Mouse (Mus musculus) midbrain, embryonic 12.5 days (tissue): Measurements from ENCODE around the gene Mindy1. TPM values are rescaled to one million over a fixed set of nuclear protein-coding genes. Genes with fewer than 3 reads are reported as not detected.

Experiments
- ATAC-seq: fragments of 200-750 bp; cut with Nextera tagmentation; 2 replicates; pipeline ENCODE4 v1.8.0; 2017; ENCODE audit warnings: low read depth, moderate TSS enrichment, moderate library complexity; ENCODE audit not compliant: low FRiP score
- H3K27ac ChIP-seq: fragments of 300-500 bp; sonication (generic); replicated peaks from 2 replicates; pipeline ENCODE4 v1.5.1; 2016; ENCODE audit warnings: mild to moderate bottlenecking
- H3K27me3 ChIP-seq: fragments of 300-500 bp; sonication (generic); 2 replicates; pipeline ENCODE4 v1.6.1; 2016; ENCODE audit warnings: mild to moderate bottlenecking
- H3K36me3 ChIP-seq: fragments of 300-500 bp; sonication (generic); 2 replicates; pipeline ENCODE4 v1.6.1; 2016
- H3K4me1 ChIP-seq: fragments of 300-500 bp; sonication (generic); 2 replicates; pipeline ENCODE4 v1.6.1; 2016
- H3K4me2 ChIP-seq: fragments of 300-500 bp; sonication (generic); replicated peaks from 2 replicates; pipeline ENCODE4 v1.6.1; 2016; ENCODE audit warnings: mild to moderate bottlenecking, moderate library complexity
- H3K4me3 ChIP-seq: fragments of 300-500 bp; sonication (generic); 2 replicates; pipeline ENCODE4 v1.5.1; 2016; ENCODE audit warnings: mild to moderate bottlenecking
- H3K9ac ChIP-seq: fragments of 300-500 bp; sonication (generic); replicated peaks from 2 replicates; pipeline ENCODE4 v1.6.1; 2016; ENCODE audit warnings: mild to moderate bottlenecking, moderate library complexity
- H3K9me3 ChIP-seq: fragments of 300-500 bp; sonication (generic); 2 replicates; pipeline ENCODE4 v1.6.1; 2016; ENCODE audit warnings: mild to moderate bottlenecking
- WGBS: fragments of 180-500 bp; shearing (Covaris S2); methylation state at CpG from one replicate; pipeline ENCODE4 v1.1.7; 2016; 5-methylcytosine and 5-hydroxymethylcytosine counted together
- polyA plus RNA-seq: library from polyadenylated mRNA; unstranded; fragments of >200 nt; fragmentation: Nextera tagmentation; extraction: Ambion mirVana; gene quantifications from 2 replicates; pipeline ENCODE4 v1.2.1, GENCODE M21; 2016

The Mindy1 gene
- polyA plus RNA-seq, 1 experiment from 2014 or later = 46.6 TPM

DNA sequence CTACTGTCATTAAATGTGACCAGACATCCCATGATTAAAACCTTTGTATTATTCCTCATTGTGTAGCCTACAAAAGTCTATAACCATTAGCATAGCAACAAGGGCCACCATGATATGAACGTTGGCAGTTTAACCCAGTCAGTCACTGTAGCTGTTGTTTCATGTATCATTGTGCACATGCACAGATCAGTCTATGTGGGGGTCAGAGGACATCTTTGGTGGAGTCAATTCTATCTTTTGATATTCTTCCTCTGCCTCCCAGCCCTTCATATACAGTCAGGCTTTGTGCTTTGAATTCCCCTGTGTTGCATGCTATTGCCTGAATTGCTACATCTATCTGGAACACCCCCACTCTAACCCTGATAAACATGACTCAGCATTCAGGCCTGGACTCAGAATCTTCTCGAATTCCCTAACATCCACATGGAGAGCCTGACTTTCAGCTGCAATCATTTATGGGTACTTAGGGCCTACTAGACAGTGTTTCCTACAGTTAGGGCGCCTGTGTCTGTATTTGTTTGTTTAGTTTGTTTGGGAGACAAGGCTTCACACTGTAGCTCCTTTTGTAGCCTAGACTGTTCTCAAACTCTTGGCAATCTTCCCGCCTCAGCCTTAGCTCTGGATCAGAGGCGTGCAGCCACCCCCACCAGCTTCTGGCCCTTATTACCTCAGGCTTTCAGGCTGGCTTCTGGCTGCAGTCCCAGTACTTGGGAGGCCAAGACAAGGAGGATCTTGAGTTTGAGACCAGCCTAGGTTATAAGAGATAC, 34.5 kb upstream of the Mindy1 start:
- Histone ChIP-seq H3K27me3 (no peaks in the 10 kb centered on the region), H3K4me2 (no peak overlapping the region), H3K36me3 (no peaks in the 10 kb centered on the region), H3K9me3 (no peaks in the 10 kb centered on the region), H3K9ac (no peak overlapping the region), H3K4me1 (no peaks in the 10 kb centered on the region), H3K27ac (no peak overlapping the region), H3K4me3 (no peak overlapping the region)
- ATAC-seq = no peak
- WGBS = 91% methylated on average over 5 of the region's 5 CpGs

DNA sequence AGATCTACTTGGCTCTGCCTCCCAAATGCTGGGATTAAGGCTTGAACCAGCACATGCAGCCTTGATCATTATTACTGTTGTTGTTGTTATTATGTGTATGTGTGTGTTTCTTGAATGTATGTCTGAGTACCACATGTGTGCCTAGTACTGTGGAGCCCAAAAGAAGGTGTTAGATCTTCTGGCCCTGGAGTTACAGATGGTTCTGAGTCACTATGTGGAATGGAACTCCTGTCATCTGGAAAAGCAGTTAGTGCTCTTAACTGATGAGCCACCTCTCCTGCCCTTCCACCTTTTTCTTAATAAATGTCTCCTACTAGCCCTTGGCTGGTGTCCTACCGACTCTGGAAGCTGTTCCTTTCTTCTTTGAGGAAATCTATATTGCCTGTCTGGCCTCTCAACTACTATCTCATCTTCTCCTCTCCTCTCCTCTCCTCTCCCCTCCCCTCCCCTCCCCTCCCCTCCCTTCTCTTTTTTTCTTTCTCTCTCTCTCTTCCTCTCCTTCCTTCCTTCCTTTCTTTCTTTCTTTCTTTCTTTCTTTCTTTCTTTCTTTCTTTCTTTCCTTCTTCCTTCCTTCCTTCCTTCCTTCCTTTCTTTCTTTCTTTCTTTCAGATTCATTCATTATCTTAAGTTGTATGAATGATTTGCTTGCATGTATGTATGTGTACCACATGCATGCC, 33.3 kb upstream of the Mindy1 start:
- peaks cover 3% of the 10 kb centered on the region; the same call in 1 of the 2 replicates for H3K36me3 ChIP-seq
- H3K27me3 ChIP-seq = no peaks in the 10 kb centered on the region
- H3K4me3 ChIP-seq = no peak overlapping the region
- no peaks in the 10 kb centered on the region for H3K9me3 ChIP-seq
- no peak overlapping the region for H3K9ac ChIP-seq
- 76% methylated on average over 1 of the region's 1 CpGs for WGBS
- no peak overlapping the region for H3K4me2 ChIP-seq
- no peak for ATAC-seq
- H3K27ac ChIP-seq = no peak overlapping the region
- H3K4me1 ChIP-seq = no peaks in the 10 kb centered on the region

DNA sequence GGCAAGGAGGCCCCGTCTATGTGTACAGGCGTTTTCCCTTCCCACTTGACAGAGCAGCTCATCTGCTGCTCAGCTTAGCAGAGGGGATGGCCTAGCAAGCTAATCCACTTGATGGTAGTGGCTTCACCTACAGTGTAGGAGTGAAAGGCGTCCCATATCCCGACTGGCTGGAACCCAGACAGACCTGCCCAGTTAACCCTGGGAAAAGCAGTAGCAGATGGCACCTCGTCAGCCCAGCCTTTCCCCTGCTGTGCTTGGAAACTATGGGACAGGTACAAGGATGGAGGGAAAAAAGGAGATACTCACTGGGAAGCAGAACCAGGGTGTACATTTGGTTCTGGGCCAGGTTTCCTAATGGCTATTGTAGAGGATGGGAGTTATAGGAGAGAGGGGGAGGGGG, 30.8 kb upstream of the Mindy1 start:
- H3K4me2 ChIP-seq = no peak overlapping the region
- no peaks in the 10 kb centered on the region for H3K9me3 ChIP-seq
- 80% methylated on average over 5 of the region's 5 CpGs for WGBS
- no peak overlapping the region for H3K9ac ChIP-seq
- H3K4me1 ChIP-seq = no peaks in the 10 kb centered on the region
- no peak overlapping the region for H3K27ac ChIP-seq
- H3K36me3 ChIP-seq = peaks cover 26% of the 10 kb centered on the region
- no peaks in the 10 kb centered on the region for H3K27me3 ChIP-seq
- no peak for ATAC-seq
- no peak overlapping the region for H3K4me3 ChIP-seq

DNA sequence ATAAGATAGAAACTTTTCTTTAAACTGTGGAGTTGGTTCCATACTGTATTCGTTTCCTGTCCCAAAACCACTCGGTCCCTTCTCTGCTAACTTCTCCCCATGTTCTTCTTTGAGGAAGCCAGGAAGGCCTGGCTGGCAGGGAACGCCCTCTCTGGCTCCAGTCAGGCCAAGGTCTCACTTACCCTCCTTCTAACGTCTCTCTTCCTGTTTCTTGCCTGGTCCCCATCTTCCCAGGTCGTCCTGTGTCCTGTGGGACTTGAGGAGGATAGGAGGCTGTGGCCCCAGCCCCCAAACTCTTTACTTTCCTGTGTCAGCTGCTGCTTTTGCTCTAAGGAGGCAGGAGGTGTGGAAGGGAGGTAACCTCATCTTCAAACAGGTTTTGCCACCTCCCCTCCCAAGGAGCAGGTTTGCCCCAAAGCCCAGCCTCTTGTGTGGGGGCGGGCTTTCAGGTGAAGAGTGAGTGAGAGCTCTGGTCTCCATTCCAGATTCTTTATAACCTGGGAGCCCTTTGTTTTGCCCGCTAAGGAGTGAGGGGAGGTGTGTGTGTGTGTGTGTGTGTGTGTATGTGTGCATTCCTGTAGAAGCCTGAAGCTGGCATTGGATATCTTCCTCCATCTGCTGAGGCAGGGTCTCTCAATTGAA, 30.2 kb upstream of the Mindy1 start, which contains the start of gene Bnipl:
Gene Bnipl, minus strand, starts transcription at position 411 of the 642 bp plus-strand sequence.
- Histone ChIP-seq H3K9me3 (no peaks in the 10 kb centered on the region), H3K9ac (no peak within 1 kb of the TSS), H3K36me3 (peaks cover 32% of the 10 kb centered on the region), H3K27me3 (no peaks in the 10 kb centered on the region), H3K4me2 (no peak within 1 kb of the TSS), H3K27ac (no peak within 1 kb of the TSS), H3K4me1 (no peaks in the 10 kb centered on the region), H3K4me3 (no peak within 1 kb of the TSS)
- no peak for ATAC-seq
- 66% methylated on average over 7 of the region's 7 CpGs for WGBS

DNA sequence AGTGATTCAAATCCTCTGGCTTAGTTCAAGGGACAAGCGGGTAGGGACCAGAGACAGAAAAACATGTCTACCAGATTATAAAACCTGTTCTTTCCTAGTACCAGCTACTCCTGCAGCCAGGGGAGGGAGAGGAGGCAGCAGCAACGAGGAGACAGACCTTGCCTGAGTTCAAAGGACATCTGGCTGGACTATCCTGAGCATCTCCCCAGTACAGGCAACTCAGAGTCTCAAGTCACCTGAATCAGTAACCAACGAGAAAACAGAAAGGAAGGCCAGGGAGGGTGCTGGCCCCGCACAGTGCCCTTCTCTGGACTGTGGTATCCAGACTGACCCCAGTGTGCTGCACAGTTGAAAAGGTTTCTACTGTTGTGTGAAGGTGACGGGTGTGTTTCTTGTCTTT, 24.2 kb upstream of the Mindy1 start:
- Histone ChIP-seq H3K4me2 (no peak overlapping the region), H3K4me1 (no peaks in the 10 kb centered on the region), H3K9ac (no peak overlapping the region), H3K27ac (no peak overlapping the region), H3K36me3 (peaks cover 86% of the 10 kb centered on the region), H3K27me3 (no peaks in the 10 kb centered on the region), H3K9me3 (no peaks in the 10 kb centered on the region), H3K4me3 (no peak overlapping the region)
- WGBS = 90% methylated on average over 5 of the region's 5 CpGs
- ATAC-seq = no peak

DNA sequence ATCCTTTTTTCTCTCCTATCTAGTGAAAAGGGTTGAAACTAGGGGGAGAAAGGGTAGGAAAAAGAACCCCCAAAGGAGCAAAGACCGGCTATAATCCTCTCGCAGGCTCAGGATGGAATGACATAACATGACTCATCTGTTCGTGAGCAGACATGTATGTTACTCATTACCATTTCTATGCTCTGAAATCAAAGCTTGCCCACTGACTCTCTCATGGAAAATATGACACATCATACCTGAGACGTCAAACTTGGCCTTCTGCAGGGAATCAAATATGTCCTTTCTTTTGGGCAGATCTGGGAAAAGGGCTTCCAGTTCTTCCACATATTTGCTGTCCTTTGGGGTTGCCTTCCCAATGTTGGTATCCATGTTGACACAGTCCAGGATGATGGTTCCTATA, 19.2 kb upstream of the Mindy1 start:
- Histone ChIP-seq H3K4me1 (no peaks in the 10 kb centered on the region), H3K36me3 (peaks cover 78% of the 10 kb centered on the region), H3K4me3 (no peak overlapping the region), H3K9ac (no peak overlapping the region), H3K27ac (no peak overlapping the region), H3K27me3 (no peaks in the 10 kb centered on the region), H3K4me2 (no peak overlapping the region), H3K9me3 (0 out of 2 replicates have a peak, but pooled peaks cover 3% of the 10 kb centered on the region)
- no peak for ATAC-seq
- 93% methylated on average over 4 of the region's 4 CpGs for WGBS

DNA sequence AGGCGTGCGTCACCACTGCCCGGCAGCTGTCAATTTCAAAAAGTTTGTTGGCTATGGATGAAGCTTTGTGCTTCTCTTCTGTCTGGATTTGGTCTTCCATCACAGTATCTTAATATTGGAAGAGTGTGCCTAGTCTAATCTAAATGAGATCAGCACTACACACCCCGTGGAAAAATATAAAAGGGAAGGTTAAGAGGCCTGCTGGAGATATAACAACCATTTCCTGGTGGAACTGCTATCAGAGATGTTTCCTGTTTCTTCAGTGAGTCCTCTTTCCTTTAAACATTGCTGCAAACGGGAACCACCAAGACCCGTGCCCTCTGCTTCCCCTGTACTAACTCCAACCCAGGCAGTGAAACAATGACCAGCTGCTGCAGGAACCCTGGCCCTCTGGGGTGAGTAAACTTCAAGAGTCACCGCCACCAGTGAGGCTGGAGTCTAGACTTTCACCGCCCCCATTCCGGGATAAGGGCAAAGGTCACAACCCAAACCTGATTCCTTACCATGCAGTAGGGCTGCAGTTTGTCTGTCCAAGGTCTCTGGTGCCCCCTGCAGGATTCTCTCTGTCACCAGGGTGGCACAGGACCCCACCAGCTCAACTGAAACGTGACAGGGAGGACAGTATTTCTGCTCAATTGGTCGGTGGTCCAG, 17.9 kb upstream of the Mindy1 start:
- Histone ChIP-seq H3K4me2 (no peak overlapping the region), H3K9me3 (0 out of 2 replicates have a peak, but pooled peaks cover 3% of the 10 kb centered on the region), H3K27ac (no peak overlapping the region), H3K9ac (no peak overlapping the region), H3K4me1 (no peaks in the 10 kb centered on the region), H3K4me3 (no peak overlapping the region), H3K36me3 (peaks cover 79% of the 10 kb centered on the region), H3K27me3 (no peaks in the 10 kb centered on the region)
- ATAC-seq = no peak
- 51% methylated on average over 11 of the region's 11 CpGs for WGBS

DNA sequence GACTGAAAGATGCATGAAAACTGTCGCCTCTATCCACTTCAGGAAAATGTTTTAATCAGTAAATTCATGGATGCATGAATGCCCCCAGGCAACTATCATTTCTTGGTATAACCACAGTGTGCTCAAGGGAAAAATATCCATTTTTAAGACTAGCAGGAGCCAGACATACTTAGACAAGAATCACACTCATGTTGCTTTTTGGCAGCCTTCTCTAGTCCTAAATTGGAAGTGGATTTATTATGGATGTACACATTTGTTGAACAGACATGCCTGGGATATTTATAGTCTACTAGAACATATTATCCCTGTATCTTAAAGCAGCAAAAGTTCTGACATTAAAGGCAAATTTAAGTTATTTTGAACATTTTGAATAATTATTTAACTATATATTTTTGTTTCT, 16.4 kb upstream of the Mindy1 start:
- Histone ChIP-seq H3K4me1 (no peaks in the 10 kb centered on the region), H3K4me2 (no peak overlapping the region), H3K27me3 (no peaks in the 10 kb centered on the region), H3K9me3 (0 out of 2 replicates have a peak, but pooled peaks cover 3% of the 10 kb centered on the region), H3K36me3 (peaks cover 72% of the 10 kb centered on the region), H3K4me3 (no peak overlapping the region), H3K9ac (no peak overlapping the region), H3K27ac (no peak overlapping the region)
- 90% methylated on average over 1 of the region's 1 CpGs for WGBS
- no peak for ATAC-seq

DNA sequence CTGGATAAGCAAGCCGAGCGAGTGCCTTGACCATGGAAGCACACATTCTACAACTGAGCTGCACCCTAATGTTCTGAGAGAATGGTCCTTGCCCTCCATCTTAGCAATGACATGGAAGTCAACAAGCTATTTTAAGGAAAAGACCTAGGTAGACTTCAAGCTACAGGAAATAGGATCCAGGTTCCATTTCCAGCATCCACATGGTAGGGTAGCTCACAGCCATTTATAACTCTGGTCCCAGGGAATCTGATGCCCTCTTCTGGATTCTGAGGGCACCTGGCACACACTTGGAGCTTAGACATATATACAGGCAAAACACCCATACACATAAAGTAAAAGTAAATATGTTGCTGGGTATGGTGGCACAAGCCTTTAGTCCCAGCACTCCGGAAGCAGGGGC, 15.1 kb upstream of the Mindy1 start:
- no peaks in the 10 kb centered on the region for H3K27me3 ChIP-seq
- no peak for ATAC-seq
- H3K9ac ChIP-seq = no peak overlapping the region
- H3K4me2 ChIP-seq = no peak overlapping the region
- H3K9me3 ChIP-seq = 0 out of 2 replicates have a peak, but pooled peaks cover 3% of the 10 kb centered on the region
- no peak overlapping the region for H3K27ac ChIP-seq
- H3K4me1 ChIP-seq = no peaks in the 10 kb centered on the region
- 88% methylated on average over 3 of the region's 3 CpGs for WGBS
- H3K4me3 ChIP-seq = no peak overlapping the region
- H3K36me3 ChIP-seq = peaks cover 64% of the 10 kb centered on the region

DNA sequence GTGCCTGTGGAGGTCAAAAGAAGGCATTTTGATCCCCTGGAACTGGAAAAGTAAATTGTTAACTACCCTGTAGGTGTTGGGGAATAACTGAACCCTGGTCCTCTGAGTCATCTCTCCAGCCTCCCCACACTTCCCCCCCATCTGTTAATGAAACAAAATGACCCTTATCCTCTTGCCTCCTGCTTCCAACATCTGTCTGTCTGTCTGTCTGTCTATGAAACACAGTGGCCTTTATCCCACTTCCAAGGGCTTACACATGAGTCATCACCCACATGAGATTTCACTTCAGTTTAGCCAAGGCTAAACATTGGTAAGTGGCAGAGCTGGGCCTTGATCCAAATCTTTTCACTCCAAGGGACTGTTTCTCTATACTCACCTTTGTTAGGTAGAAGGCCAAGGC, 13.3 kb upstream of the Mindy1 start:
- H3K9ac ChIP-seq = no peak overlapping the region

DNA sequence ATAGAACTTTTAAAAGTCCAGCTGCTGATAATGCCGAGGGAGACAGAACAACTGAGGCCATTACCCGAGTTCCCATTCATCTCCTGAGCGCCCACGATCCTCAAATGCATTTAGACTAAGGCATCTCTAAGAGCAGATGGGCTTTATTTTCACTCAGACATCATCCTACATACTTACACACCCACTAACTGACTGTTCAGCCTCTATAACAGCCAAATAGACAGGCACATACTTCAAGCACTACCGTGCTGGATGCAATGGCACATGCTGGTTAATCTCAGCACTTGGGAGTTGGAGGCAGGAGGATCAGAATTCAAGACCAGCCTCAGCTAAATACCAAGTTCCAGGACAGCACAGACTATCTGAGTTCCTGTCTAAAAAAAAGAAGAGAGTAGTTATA, 11.4 kb upstream of the Mindy1 start:
- no peaks in the 10 kb centered on the region for H3K4me1 ChIP-seq
- no peak overlapping the region for H3K27ac ChIP-seq
- no peak overlapping the region for H3K4me3 ChIP-seq
- H3K27me3 ChIP-seq = no peaks in the 10 kb centered on the region
- no peak overlapping the region for H3K9ac ChIP-seq
- ATAC-seq = no peak
- WGBS = 93% methylated on average over 5 of the region's 5 CpGs
- peaks cover 37% of the 10 kb centered on the region for H3K36me3 ChIP-seq
- 0 out of 2 replicates have a peak, but pooled peaks cover 3% of the 10 kb centered on the region for H3K9me3 ChIP-seq
- no peak overlapping the region for H3K4me2 ChIP-seq

More for the DNA sequence above, 13.3 kb upstream of the Mindy1 start:
- no peak for ATAC-seq
- H3K27me3 ChIP-seq = no peaks in the 10 kb centered on the region
- H3K9me3 ChIP-seq = 0 out of 2 replicates have a peak, but pooled peaks cover 3% of the 10 kb centered on the region
- H3K4me3 ChIP-seq = no peak overlapping the region
- no peaks in the 10 kb centered on the region for H3K4me1 ChIP-seq
- H3K4me2 ChIP-seq = no peak overlapping the region
- H3K27ac ChIP-seq = no peak overlapping the region
- H3K36me3 ChIP-seq = peaks cover 48% of the 10 kb centered on the region
